Mouse (Mus musculus): ENCODE results near the gene Paxbp1. TPM values are rescaled to one million over a fixed set of nuclear protein-coding genes. Genes with fewer than 3 reads are reported as not detected.
A peak's percentile ranks its signal among the peaks of the same experiment; 100 is the strongest.
"Not testable (repeated sequence)": the region's sequence is repeated elsewhere in the genome, so short reads cannot be mapped to it uniquely, and the experiment has no call there.

Paxbp1 gene
- 71.4 and 80.7 TPM in 2 replicates for polyA plus RNA-seq (2015; fragmentation: Nextera tagmentation; extraction: Ambion mirVana)

DNA sequence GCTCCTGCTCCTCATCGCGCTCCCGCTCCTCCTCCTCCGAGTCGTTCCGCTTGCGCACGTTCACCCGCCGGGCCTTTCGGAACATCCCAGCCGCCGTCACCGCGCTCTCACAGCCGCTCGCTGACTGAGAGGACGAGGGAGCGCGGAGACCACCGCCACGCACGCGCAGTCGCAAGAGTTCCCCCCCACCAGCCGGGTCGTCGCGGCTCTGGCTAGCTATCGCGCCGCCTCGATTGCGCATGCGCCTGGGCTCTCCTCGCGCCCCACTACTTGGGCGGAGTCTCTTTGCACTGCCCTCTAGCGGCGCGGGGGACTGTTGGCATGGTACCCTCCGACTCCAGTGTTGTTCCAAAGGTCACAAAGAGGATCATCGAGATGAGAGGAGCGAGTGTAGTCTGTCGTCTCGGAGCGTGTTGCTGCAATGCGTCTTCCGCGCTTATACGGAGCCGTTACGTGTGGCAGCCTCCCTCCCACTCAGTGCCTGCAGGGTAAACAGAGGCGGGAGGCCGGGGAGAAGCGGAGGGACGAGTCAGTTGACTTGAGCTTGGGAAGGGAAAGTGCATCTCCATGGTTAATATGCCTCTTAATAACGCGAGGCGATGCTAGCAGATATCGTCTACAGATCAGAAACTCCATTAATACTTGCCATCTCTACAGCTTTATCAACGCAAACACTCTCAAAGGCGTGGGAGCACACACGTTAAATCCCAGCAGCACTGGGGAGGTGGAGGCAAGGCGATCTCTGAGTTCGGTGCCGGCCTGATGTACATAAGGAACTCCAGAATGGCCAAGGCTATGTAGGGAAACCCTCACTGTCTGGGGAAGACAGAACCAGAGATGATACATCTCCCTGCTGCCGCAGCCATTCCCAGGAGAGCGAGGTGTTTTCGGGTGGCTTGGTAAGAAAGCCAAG, at the start of gene Paxbp1:
Paxbp1 (minus strand) TSS at position 274 of the 913 bp plus-strand sequence.
- WGBS, result 2% methylated on average over 70 of the region's 70 CpGs

DNA sequence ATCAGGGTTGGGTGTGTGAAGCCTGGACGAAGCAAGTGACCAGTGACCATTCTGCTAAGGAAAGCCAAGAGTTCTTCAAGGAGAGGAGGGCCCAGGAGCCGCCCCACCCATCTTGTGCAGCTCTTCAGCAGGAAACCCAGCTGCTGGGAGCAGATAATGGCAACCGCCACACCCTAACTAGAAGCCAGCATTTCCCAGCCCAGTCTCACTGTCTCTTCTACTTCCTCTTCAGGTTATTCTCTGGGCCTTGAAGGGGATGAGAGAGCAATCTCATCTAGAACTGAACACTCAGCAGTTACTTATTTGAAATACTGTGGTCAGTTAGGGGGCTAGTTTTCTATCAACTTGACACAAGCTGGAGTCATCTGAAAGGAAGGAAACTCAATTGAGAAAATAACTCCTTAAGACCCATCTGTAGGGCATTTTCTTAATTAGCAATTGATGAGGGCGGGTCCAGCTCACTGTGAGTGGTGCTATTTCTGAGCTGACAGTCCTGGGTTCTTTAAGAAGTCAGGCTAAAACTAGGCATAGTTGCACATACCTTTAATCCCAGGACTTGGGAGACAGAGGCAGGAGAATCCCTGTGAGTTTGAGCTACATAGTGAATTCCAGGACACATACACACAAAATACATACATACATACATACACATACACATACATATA, 42.4 kb upstream of the Paxbp1 start:
- no peak overlapping the region for H3K9ac ChIP-seq
- H3K4me3 ChIP-seq, result no peak overlapping the region
- H3K4me2 ChIP-seq, result no peak overlapping the region
- ATAC-seq (replicated peaks), result no peak
- no peaks in the 10 kb centered on the region for H3K9me3 ChIP-seq
- H3K4me1 ChIP-seq, result no peaks in the 10 kb centered on the region
- H3K27ac ChIP-seq, result no peak overlapping the region
- H3K27me3 ChIP-seq (replicated peaks), result peaks cover 3% of the 10 kb centered on the region
- no peaks in the 10 kb centered on the region for H3K36me3 ChIP-seq (replicated peaks)
- 74% methylated on average over 4 of the region's 4 CpGs for WGBS

More for the DNA sequence above, at the start of gene Paxbp1:
- Histone ChIP-seq H3K4me3 (peak within 1 kb of the TSS; percentile 88), H3K9ac (peak within 1 kb of the TSS; percentile 97), H3K9me3 (no peaks in the 10 kb centered on the region), H3K36me3 (replicated peaks) (no peaks in the 10 kb centered on the region), H3K4me1 (peaks cover 25% of the 10 kb centered on the region), H3K27ac (peak within 1 kb of the TSS; percentile 96), H3K27me3 (replicated peaks) (no peaks in the 10 kb centered on the region; the same call in 1 of the 2 replicates), H3K4me2 (peak within 1 kb of the TSS; percentile 66)
- ATAC-seq (replicated peaks), result peak; percentile 97

DNA sequence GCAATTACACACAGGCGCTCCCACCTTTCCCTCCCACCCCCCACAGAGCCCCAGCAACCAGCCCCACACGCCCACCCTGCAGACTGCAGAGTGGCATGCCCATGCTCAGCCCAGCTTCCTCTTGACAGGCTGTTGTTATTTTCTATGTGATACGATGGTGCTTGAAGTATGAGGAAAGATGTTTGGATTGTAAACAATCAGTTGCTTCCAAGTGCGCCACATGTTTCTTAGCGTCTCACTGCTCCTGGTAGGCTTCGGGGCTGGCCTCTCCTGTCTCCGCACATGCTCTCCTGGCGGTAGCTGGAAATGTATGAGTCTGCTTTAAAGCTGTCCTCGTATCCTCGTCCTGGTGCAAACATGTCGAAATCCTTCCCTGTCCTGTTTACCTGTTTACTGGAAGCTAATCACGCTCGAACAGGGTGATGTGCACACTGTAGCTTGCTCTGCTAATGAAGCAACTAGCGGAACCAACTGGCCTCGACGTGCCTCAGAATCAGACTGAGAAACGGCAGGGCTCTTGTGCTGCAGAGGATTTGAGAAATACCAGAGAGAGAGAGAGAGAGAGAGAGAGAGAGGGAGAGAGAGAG, 41.0 kb upstream of the Paxbp1 start:
- Histone ChIP-seq H3K9me3 (no peaks in the 10 kb centered on the region), H3K4me3 (no peak overlapping the region), H3K36me3 (replicated peaks) (no peaks in the 10 kb centered on the region), H3K9ac (no peak overlapping the region), H3K27ac (no peak overlapping the region), H3K4me1 (no peaks in the 10 kb centered on the region), H3K4me2 (no peak overlapping the region), H3K27me3 (replicated peaks) (peaks cover 6% of the 10 kb centered on the region)
- no peak for ATAC-seq (replicated peaks)
- WGBS, result 66% methylated on average over 17 of the region's 17 CpGs

DNA sequence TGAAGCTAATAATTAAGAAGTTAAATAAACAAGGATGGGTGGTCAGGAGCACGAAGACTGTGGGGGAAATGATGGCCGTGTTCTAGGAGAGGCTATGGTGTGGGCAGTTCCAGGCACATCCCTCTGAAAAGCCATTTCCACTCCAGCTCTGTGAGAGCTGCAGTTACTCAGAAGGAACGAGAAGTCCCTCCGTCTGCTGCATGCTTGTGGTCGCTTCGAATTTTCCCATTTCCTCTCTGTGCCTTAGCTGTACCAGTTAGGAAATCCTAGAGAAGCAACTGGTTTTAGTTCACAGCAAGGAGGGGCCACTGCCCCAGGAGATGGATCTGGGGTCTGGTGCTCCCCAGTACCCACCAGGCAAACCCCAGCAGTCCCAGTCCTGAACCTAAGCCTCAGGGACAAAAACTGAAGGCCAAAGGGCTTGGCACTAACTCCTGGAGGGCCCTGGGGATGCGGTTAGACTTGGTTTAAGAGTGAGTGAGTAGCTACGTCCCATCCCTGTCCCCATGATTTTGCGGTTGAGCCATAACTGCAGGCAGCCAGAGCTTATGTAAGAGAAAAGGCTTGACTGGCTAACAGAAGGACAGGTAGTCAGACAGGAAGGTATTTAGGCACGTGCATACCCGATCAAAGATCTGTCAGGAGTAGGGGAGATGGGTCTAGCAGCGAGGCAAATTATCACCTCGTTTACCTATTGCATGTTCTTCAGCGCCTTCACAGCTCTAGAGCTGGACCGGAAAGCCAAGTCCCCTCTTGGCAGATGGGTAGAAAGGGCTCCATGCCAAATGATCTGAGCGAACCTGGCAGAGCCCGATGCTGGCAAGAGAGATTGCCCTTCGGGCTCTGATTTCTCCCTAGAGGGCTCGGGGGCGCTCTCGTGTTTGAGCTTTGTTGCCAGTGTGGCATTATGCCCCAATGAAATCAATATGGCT, 40.2 kb upstream of the Paxbp1 start:
- Histone ChIP-seq H3K27me3 (replicated peaks) (peaks cover 6% of the 10 kb centered on the region), H3K4me2 (no peak overlapping the region), H3K9ac (no peak overlapping the region), H3K36me3 (replicated peaks) (no peaks in the 10 kb centered on the region), H3K4me1 (no peaks in the 10 kb centered on the region), H3K9me3 (no peaks in the 10 kb centered on the region), H3K4me3 (no peak overlapping the region), H3K27ac (no peak overlapping the region)
- ATAC-seq (replicated peaks), result no peak
- WGBS, result 83% methylated on average over 21 of the region's 21 CpGs

DNA sequence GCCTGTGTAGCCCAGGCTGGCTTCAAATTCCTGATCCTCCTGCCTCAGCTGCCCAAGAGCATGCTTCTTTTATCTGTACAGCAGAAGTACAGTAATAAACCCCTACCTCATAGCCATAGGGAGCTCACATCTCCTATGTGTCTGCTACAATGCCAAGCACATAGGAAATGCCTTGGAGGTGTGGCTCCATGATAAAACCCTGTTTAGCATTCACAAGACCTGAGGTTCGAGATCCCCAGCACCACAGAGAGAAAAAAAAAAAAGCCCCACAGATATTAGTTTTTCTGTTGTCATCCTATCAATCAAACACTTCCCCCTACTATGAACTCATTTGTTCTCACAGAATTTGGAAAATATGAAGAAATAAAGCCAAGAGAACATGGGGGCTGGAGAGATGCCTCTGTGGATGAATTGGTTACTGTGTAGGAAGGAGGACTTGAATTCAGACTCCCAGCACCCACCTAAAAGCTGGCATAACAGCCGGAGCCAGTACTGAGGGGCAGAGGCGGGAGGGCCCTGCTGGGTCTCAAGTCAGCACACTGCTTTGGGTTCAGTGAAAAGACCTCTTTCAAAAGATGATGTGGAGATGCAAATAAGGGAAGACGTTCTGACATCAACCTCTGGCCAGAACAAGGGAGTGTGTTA, 38.8 kb upstream of the Paxbp1 start:
- no peak for ATAC-seq (replicated peaks)
- WGBS, result 61% methylated on average over 4 of the region's 4 CpGs
- H3K36me3 ChIP-seq (replicated peaks), result no peaks in the 10 kb centered on the region
- H3K4me2 ChIP-seq, result no peak overlapping the region
- no peak overlapping the region for H3K4me3 ChIP-seq
- H3K9me3 ChIP-seq, result no peaks in the 10 kb centered on the region
- peaks cover 4% of the 10 kb centered on the region for H3K27me3 ChIP-seq (replicated peaks)
- H3K9ac ChIP-seq, result no peak overlapping the region
- H3K27ac ChIP-seq, result no peak overlapping the region
- H3K4me1 ChIP-seq, result no peaks in the 10 kb centered on the region

- no peak overlapping the region for H3K9ac ChIP-seq
- H3K4me2 ChIP-seq, result no peak overlapping the region
- H3K4me3 ChIP-seq, result no peak overlapping the region
- ATAC-seq (replicated peaks), result 0 out of 2 replicates have a peak, but pooled peaks have one; percentile 50
- no peaks in the 10 kb centered on the region for H3K36me3 ChIP-seq (replicated peaks)
- H3K27me3 ChIP-seq (replicated peaks), result peaks cover 4% of the 10 kb centered on the region
- WGBS, result 22% methylated on average over 10 of the region's 12 CpGs
- H3K27ac ChIP-seq, result no peak overlapping the region
- no peaks in the 10 kb centered on the region for H3K9me3 ChIP-seq
- H3K4me1 ChIP-seq, result no peaks in the 10 kb centered on the region
Measured at GRCm38 (mm10) chr16:91081508-91081907, 37.2 kb upstream of the Paxbp1 start.

GRCm38 (mm10) chr16:91076180-91076579, 31.8 kb upstream of the Paxbp1 start:
- H3K27me3 ChIP-seq (replicated peaks), result peaks cover 12% of the 10 kb centered on the region; the same call in 1 of the 2 replicates
- H3K9me3 ChIP-seq, result no peaks in the 10 kb centered on the region
- no peak for ATAC-seq (replicated peaks)
- H3K4me2 ChIP-seq, result no peak overlapping the region
- WGBS, result 81% methylated on average over 5 of the region's 5 CpGs
- H3K4me3 ChIP-seq, result no peak overlapping the region
- no peak overlapping the region for H3K27ac ChIP-seq
- H3K4me1 ChIP-seq, result no peaks in the 10 kb centered on the region
- H3K9ac ChIP-seq, result no peak overlapping the region
- H3K36me3 ChIP-seq (replicated peaks), result no peaks in the 10 kb centered on the region

- H3K36me3 ChIP-seq (replicated peaks); H3K27ac ChIP-seq: not testable (repeated sequence)
Measured at GRCm38 (mm10) chr16:91075423-91075822, 31.1 kb upstream of the Paxbp1 start.

DNA sequence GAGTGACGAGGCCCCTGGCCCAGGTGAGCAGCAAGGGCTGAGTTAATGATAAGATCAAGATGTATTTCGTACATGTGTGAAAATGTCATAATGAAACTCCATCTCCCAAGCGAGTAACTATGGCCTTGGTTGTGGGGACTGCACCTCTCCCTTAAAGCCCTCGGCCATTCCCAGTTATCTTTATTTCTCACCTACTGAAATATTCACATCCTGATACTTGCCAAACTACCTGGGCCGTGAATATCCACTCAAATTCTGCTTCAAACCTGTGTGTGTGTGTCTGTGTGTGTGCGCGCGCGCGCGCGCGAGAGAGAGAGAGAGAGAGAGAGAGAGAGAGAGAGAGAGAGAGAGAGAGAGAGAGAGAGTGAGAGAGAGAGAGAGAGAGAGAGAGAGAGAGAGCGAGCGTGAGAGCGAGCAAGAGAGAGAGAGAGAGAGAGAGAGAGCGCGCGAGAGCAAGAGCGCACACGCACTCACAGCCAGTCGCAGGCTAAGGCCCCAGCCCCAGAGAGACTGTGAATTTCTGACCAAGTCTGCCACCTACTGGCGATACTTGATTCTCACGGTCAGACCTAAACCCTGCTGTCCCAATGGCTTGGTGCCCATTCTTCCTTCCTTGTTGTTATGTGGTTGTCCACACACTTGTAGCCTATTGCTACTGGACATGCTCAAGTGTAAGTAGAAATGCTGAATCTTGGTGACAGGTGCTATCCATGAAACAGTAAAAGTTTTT, 29.0 kb upstream of the Paxbp1 start:
- peak; percentile 97 for ATAC-seq (replicated peaks)
- Histone ChIP-seq H3K27me3 (replicated peaks) (peaks cover 8% of the 10 kb centered on the region; the same call in 1 of the 2 replicates), H3K9ac (no peak overlapping the region), H3K27ac (no peak overlapping the region), H3K4me3 (no peak overlapping the region), H3K9me3 (no peaks in the 10 kb centered on the region), H3K4me1 (peaks cover 7% of the 10 kb centered on the region), H3K4me2 (peak overlapping the region; percentile 26; the same call in 1 of the 2 replicates), H3K36me3 (replicated peaks) (no peaks in the 10 kb centered on the region)
- WGBS, result 36% methylated on average over 24 of the region's 24 CpGs

More at GRCm38 (mm10) chr16:91075423-91075822, 31.1 kb upstream of the Paxbp1 start:
- not testable (repeated sequence) for H3K9ac ChIP-seq; H3K27me3 ChIP-seq (replicated peaks); ATAC-seq (replicated peaks); H3K9me3 ChIP-seq; H3K4me2 ChIP-seq; H3K4me3 ChIP-seq; H3K4me1 ChIP-seq
- 87% methylated on average over 8 of the region's 8 CpGs for WGBS

GRCm38 (mm10) chr16:91072256-91072655, 27.9 kb upstream of the Paxbp1 start:
- ATAC-seq (replicated peaks), result no peak
- Histone ChIP-seq H3K4me2 (no peak overlapping the region), H3K36me3 (replicated peaks) (no peaks in the 10 kb centered on the region), H3K9me3 (no peaks in the 10 kb centered on the region), H3K4me3 (no peak overlapping the region), H3K4me1 (peaks cover 7% of the 10 kb centered on the region), H3K27ac (no peak overlapping the region), H3K9ac (no peak overlapping the region), H3K27me3 (replicated peaks) (peaks cover 12% of the 10 kb centered on the region; the same call in 1 of the 2 replicates)
- 92% methylated on average over 1 of the region's 1 CpGs for WGBS

Measured in midbrain, embryonic 15.5 days (tissue).